Mouse (Mus musculus): ENCODE results near the gene Ndufb8.

GRCm38 (mm10) chr19:44542694-44543178, 12.5 kb downstream of the Ndufb8 start:
- TF ChIP-seq GATA1 (IDR thresholded peaks at IDR 0.05; ENCODE audit: low read depth, low read length) (no peak), HCFC1 (IDR thresholded peaks at IDR 0.05; ENCODE audit: low read depth, low read length) (no peak)

Measured in MEL (cell line).